Mouse (Mus musculus) bone marrow macrophage, adult 2 months (primary cell): ENCODE measurements around the gene Nxpe2. TPM values are rescaled to one million over a fixed set of nuclear protein-coding genes. Genes with fewer than 3 reads are reported as not detected.

ENCODE experiments used
- H3K27ac ChIP-seq: 2 replicates; pipeline ENCODE4 v1.5.1; 2012; ENCODE audit warnings: low read depth, low read length; ENCODE audit not compliant: insufficient read depth
- H3K4me1 ChIP-seq: 2 replicates; pipeline ENCODE4 v1.6.1; 2012; ENCODE audit warnings: low read length; ENCODE audit not compliant: control insufficient read depth, insufficient read depth
- H3K4me3 ChIP-seq: 2 replicates; pipeline ENCODE4 v1.5.1; 2012; ENCODE audit warnings: mild to moderate bottlenecking, low read length, moderate library complexity; ENCODE audit not compliant: insufficient read depth
- CTCF ChIP-seq: IDR thresholded peaks from 2 replicates; pipeline ENCODE4 v1.5.1; 2012; ENCODE audit warnings: low read depth, mild to moderate bottlenecking, low read length, moderate library complexity
- POLR2A ChIP-seq: IDR thresholded peaks from 2 replicates; pipeline ENCODE4 v1.6.1; 2012; ENCODE audit warnings: mild to moderate bottlenecking, low read depth, low read length, borderline replicate concordance
- polyA plus RNA-seq: library from polyadenylated mRNA; stranded (reverse); fragments of >200 nt; gene quantifications from 2 replicates; pipeline ENCODE4 v1.2.4, GENCODE M21; 2012; ENCODE audit not compliant: missing spikeins, insufficient read depth, insufficient read length

Nxpe2 gene
- polyA plus RNA-seq, 1 experiment = not detected

DNA sequence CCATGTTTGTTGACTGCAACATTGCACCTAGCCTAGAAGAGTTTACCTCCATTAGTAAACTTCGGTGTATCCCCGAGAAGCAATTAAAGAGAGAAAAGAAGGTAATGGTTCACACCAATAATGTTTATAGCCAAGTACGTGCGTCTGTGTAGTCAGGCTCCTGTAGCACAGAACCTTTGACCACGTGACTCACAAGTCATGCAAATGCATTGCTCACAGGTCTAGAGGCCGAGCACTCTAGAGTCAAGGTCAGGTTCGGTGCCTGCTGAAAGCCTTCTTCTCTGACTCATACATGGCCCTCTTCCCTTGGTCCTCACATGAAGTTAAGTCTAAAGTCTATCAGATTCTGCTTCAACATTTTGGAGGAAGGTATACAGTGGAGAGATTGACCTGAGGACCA, 54.3 kb downstream of the Nxpe2 start:
- H3K4me3 ChIP-seq = no peak overlapping the region
- peaks cover 4% of the 10 kb centered on the region; the same call in 1 of the 2 replicates for H3K4me1 ChIP-seq
- no peak overlapping the region for H3K27ac ChIP-seq
- TF ChIP-seq POLR2A (no peak), CTCF (no peak)

DNA sequence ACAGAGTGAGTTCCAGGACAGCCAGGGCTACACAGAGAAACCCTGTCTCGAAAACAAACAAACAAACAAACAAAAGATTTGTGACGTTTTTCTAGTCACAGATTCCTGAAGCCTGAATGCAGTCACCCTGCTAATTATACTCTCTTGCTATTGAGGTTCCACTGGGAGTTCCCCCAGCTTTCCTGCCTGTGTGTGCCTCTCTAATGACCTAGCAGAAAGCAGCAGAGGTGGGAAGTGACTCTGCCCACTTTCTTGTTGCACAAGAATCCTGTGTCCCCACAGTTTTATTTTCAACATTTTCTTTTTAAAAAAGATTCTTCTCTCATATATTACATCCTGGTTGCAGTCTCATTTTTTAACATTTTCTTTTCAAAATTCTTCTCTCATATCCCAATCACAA, 58.5 kb downstream of the Nxpe2 start:
- no peak overlapping the region for H3K4me3 ChIP-seq
- TF ChIP-seq POLR2A (no peak), CTCF (no peak)
- no peak overlapping the region for H3K27ac ChIP-seq
- peaks cover 4% of the 10 kb centered on the region; the same call in 1 of the 2 replicates for H3K4me1 ChIP-seq

- no peak overlapping the region for H3K4me3 ChIP-seq
- TF ChIP-seq POLR2A = no peak
- peaks cover 4% of the 10 kb centered on the region; the same call in 1 of the 2 replicates for H3K4me1 ChIP-seq
- H3K27ac ChIP-seq = no peak overlapping the region
Observed at GRCm38 (mm10) chr9:48290281-48290680, 63.0 kb downstream of the Nxpe2 start.

DNA sequence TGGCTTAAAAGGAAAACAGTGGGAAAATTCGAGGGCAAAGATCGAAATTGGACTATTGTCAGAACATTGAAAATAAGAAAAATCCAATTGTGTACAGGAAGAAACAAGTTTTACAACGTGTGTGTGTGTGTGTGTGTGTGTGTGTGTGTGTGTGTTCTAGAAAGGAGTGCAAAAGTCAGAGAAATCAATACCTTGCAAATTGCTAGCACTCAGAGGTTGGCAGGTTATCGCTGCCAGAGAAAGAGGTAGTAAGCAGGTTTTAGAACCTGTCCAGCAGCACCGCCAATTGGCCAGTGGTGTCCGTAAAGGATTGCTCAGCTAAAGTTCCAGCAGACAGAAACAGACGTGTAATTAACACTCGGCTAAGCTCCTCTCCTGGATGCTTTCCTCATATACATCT, 69.0 kb downstream of the Nxpe2 start:
- Histone ChIP-seq H3K27ac (no peak overlapping the region), H3K4me3 (no peak overlapping the region), H3K4me1 (no peaks in the 10 kb centered on the region)
- no peak for TF ChIP-seq CTCF
- TF ChIP-seq POLR2A = no peak

- no peak overlapping the region for H3K27ac ChIP-seq
- TF ChIP-seq CTCF = no peak
- no peak for TF ChIP-seq POLR2A
- no peak overlapping the region for H3K4me3 ChIP-seq
- H3K4me1 ChIP-seq = no peaks in the 10 kb centered on the region
Observed at GRCm38 (mm10) chr9:48276831-48277230, 76.4 kb downstream of the Nxpe2 start.

Other genes with a start within 250 kb of the Nxpe2 start
- gene Nxpe4, start 191.4 kb downstream of the Nxpe2 start, polyA plus RNA-seq = 13.2 and 13.5 TPM in 2 replicates
- 88.1 and 97.5 TPM in 2 replicates for gene Rexo2, start 127.2 kb upstream of the Nxpe2 start, polyA plus RNA-seq
- gene Rbm7, start 141.8 kb upstream of the Nxpe2 start, polyA plus RNA-seq = 89.5 and 99.3 TPM in 2 replicates
- gene Gm5617, start 142.0 kb upstream of the Nxpe2 start, polyA plus RNA-seq = 16.5 and 16.8 TPM in 2 replicates